Mouse (Mus musculus) cortical plate, adult 2 months (tissue): Measurements from ENCODE around the gene Rims3.
A peak's percentile ranks its signal among the peaks of the same experiment; 100 is the strongest.

Experiments
- CTCF ChIP-seq: fragments of 200-500 bp; IDR thresholded peaks from 2 replicates; pipeline ENCODE4 v1.5.1; 2011; ENCODE audit warnings: mild to moderate bottlenecking, control low read depth, low read length; ENCODE audit not compliant: insufficient read depth; ENCODE audit errors: extremely low read depth
- POLR2A ChIP-seq: fragments of 200-500 bp; IDR thresholded peaks from 2 replicates; pipeline ENCODE4 v1.6.1; 2011; ENCODE audit warnings: mild to moderate bottlenecking, low read length, control low read depth; ENCODE audit not compliant: insufficient read depth; ENCODE audit errors: extremely low read depth

DNA sequence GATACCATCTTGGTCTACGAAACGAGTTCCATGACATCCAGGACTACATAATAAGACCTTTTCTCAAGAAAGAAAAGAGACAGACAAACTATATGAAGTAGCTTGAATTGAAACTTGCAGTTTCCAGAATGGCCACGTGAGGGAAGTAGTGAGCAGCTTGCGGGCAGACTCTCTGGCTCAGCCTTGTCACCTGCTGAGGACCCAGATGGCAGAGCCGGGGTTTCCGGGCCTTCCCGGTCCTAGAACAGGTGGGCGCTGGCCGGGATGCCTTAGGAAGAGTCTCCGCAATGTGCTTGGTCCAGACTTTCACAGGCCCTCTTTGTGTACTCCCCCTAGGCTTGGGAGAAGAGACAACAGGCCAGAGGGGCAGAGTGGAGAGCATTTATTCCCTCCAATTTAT is 3.7 kb upstream of the Rims3 start:
- TF ChIP-seq CTCF = peak; percentile 76
- TF ChIP-seq POLR2A = no peak
